Mouse (Mus musculus): ENCODE results near the gene Lman2. TPM values are rescaled to one million over a fixed set of nuclear protein-coding genes. Genes with fewer than 3 reads are reported as not detected.

The Lman2 gene
- polyA plus RNA-seq, 1 experiment, result 64.6 TPM

GRCm38 (mm10) chr13:55338131-55339054, 24.2 kb downstream of the Lman2 start:
- no peak for TF ChIP-seq GATA1 (IDR thresholded peaks at IDR 0.05; ENCODE audit: low read length)

DNA sequence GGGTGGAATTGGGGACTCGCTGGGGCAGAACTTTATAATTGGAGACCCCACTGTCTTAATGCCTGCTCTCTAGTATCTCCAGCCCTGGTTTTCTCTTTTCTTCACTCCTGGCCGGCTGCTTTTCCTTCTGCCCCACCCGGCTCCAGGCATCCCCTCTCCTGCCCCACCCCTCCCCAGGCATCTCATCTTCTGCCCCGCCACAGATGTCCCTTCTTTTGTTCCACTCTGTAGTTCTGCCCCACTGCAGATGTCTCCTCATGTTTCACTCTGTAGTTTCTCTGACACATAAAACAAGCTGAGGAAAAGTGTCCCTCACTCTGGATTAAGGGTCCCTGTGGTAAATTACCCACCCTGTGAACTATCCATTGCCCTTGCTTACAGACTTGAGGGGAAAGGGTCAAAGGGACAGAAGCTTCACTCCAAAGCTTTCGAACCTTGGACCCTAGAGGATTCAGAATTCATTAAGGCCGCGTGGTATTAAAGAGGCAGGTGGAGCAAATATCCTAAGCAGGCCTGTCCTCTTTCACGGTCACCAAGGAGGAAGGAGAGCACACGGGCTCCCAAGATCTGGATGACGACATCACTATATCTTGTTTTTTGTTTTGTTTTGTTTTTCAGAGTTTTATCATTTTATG, 25.1 kb downstream of the Lman2 start:
- no peak for TF ChIP-seq GATA1 (IDR thresholded peaks at IDR 0.05; ENCODE audit: low read length)

- no peak for TF ChIP-seq GATA1 (IDR thresholded peaks at IDR 0.05; ENCODE audit: low read length)
Measured at GRCm38 (mm10) chr13:55335701-55336100, 26.9 kb downstream of the Lman2 start.

- TF ChIP-seq GATA1 (IDR thresholded peaks at IDR 0.05; ENCODE audit: low read length), result no peak
Measured at GRCm38 (mm10) chr13:55332331-55332730, 30.3 kb downstream of the Lman2 start.

DNA sequence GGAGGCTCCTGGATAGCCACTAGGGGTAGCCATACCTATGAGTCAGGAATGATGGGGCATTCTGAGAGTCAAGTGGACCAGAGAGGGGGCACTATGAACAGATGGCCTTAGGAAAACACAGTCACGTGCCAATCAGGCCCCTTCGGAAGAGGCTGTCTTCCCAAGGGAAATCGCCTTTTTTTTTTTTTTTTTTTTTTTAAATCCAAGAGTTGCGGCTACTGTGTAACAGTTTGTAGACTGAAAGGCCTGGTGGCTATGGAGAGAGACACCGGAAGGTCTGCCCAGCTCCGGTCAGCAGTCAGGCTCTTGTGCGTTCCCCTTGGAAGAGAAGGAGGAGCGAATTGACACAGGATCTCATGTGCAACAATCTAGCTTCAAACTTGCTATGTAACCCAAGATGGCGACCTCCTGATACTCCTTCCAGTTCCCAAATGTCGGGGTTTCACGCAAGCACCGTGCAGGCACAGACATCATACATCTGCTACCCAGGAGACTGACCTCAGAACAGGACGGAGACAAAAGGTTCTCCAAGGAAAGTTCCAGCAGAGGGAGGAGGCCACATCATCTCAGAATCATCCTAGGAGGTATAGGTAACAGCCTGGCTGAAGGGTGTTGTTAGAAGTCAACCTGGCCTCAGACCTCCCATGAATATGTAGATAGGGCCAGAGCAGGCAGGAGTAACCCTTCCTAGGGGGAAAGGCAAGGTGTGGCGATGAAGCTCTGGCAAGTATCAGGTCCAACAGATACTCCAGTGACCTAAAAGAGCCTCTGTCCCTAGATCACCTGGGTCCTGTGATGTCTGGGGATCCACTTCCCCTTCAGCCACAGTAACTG, 31.8 kb downstream of the Lman2 start:
- no peak for TF ChIP-seq GATA1 (IDR thresholded peaks at IDR 0.05; ENCODE audit: low read length)

DNA sequence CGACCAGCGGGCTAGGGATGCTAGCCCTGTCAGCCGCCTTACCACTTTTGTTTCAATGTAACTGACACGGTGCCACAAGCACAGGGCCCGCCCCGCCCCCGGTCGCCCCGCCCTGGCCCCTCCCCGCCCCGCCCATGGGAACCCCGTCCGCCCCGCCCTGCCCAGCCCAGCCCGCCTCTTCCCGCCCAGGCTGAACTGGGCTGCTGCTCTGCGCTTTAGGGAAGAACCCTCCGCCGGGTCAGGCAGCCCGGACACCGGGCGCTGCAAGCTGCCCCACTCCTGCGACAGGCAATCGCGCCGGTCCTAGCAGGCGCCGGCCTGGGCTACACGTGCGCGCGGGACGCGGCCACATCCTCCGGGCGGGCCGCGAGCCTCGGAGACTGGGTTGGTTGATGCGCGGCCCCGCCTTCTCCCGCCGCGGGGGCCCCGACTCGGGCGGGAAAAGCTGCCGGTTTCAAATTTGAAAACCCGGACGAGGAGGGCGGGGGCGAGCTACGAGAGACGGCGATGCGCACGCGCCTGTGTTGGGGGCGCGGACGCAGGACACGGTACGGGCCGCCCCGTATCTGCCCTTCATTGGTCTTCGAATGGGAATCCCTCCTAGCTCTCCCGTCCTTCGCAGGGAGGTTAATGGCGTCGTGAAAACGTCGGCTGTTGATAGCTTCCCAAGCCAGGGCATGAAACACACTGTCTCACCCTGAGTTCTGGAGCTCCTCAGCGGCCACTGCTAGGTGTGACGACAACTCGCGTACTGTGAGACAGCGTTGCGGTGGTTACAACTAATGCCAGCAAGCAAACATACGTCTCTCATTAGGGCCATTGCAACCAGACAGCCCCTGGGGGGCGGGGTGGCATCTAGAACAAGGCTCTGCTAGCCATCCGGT, 32.7 kb downstream of the Lman2 start, which contains the start of gene Mxd3:
Mxd3 (minus strand) TSS at position 141 of the 884 bp plus-strand sequence.
- no peak for TF ChIP-seq GATA1 (IDR thresholded peaks at IDR 0.05; ENCODE audit: low read length)

DNA sequence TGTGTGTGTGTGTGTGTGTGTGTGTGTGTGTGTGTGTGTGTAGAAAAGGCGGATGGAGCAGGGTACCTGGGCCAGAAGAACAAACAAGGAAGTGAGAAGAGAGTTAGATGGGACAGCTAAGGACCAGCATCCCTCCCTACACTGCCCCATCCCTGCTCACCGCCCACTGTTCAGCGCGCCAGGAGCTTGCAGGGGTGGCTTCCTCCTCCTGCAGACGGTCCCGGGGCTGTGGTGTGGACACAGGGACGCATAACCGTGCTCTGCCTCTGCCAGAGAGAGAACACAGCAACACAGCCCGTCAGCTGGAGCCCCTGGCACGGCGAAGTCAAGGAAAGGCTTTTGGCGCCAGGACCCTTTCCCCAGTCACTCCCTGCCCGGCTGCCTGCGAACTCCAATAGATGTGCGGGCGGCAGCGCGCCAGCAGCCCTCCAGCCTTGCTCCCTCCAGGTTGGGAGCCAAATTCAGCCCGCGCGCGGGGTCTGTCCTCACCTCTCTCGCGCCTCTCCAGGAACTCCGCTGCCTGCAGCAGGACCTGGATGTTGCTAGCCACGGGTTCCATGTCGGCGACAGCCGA, 33.4 kb downstream of the Lman2 start:
- TF ChIP-seq GATA1 (IDR thresholded peaks at IDR 0.05; ENCODE audit: low read length), result no peak

DNA sequence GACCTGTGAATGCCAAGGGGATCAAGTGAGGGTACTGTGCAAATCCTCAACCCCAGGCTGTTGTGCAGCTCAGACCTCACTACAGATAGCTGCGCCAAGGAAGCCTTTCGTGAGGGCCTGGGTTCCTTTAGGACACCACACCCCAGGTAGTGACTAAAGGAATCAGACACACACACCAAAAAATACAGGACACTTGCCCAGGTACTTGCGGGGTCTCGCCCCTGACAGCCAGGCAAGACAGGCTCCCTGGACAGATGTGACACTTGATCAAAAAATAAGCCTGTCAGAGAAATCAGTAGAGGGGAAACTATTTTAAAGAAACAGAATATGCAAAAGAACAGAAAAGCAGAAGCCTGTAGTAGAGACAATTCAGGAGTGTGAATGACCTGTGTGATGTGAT, 33.9 kb downstream of the Lman2 start:
- no peak for TF ChIP-seq GATA1 (IDR thresholded peaks at IDR 0.05; ENCODE audit: low read length)

DNA sequence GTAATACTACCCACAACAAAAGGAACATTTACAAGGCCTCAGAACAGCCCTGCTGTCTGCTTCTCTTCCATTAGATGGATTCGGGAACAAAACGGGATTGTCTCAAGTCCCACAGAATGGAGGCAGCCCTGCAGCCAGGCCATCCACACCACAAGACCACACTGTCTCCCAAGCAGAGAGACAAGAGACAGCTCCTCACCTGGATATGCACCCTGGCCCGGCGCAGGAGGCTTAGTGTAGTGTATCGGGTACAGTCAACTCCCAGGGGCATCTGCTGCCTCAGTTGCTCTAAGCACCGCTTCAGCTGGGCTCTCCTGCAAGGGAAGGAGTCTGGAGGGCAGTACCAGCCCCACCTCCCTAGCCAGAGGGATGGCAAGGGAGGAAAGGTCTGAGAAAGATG, 34.4 kb downstream of the Lman2 start:
- no peak for TF ChIP-seq GATA1 (IDR thresholded peaks at IDR 0.05; ENCODE audit: low read length)

DNA sequence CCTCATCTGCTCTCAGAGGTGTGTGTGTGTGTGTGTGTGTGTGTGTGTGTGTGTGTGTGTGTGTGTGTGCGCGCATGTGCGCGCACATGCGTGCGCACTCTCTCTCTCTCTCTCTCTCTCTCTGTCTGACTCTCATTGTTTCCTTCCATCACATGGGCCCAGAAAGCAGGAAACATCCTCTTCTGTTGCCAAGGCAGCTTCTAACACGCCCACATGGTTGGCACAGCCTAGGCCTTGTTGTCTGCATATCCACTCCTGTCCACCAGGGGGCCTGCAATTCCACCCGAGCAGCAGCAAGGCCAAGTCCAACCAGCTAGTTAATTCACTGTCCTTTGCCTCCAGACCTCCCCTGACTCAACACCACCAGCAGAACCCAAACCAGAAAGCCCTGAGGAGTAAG, 35.0 kb downstream of the Lman2 start:
- TF ChIP-seq GATA1 (IDR thresholded peaks at IDR 0.05; ENCODE audit: low read length), result no peak

GRCm38 (mm10) chr13:55327169-55327568, 35.4 kb downstream of the Lman2 start:
- no peak for TF ChIP-seq GATA1 (IDR thresholded peaks at IDR 0.05; ENCODE audit: low read length)

DNA sequence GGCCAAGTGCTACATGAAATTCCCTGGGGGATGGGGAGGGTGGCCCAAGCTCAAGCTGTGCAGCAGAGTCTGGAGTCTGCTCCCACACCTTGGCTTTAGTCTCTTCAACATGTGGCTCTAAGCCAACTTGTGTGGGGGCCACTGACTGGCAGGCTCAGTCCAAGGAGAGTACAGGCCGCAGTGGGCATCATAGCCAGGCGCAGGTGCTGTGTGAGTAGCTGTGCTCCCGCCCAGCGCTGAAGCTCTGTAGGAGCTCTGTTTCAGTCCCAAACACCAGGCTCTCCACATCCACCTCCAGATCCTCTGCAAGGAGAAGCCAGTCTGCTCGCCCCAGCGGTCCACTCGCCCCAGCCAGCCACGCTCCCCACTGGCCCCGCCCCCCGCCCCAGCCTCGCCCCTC, 37.0 kb downstream of the Lman2 start:
- TF ChIP-seq GATA1 (IDR thresholded peaks at IDR 0.05; ENCODE audit: low read length), result no peak

GRCm38 (mm10) chr13:55322130-55322825, 40.3 kb downstream of the Lman2 start:
- no peak for TF ChIP-seq GATA1 (IDR thresholded peaks at IDR 0.05; ENCODE audit: low read length)
